Mouse (Mus musculus) neutrophil, adult 5-6 weeks (primary cell): ENCODE measurements around the gene Flot2. TPM values are rescaled to one million over a fixed set of nuclear protein-coding genes. Genes with fewer than 3 reads are reported as not detected.

Experiments
- ATAC-seq: fragments of 151-379, 151-347 bp; 2 replicates; pipeline ENCODE4 v1.8.0; 2017; ENCODE audit warnings: mild to moderate bottlenecking, moderate TSS enrichment; ENCODE audit not compliant: insufficient number of reproducible peaks, poor library complexity, low FRiP score, severe bottlenecking; ENCODE audit errors: extremely low read depth
- total RNA-seq: library from RNA; stranded (forward); fragments of 200-1000 nt; gene quantifications from 2 replicates; pipeline ENCODE4 v1.2.3, GENCODE M21; 2017

The Flot2 gene
- total RNA-seq, 1 experiment from 2014 or later: 22.8 TPM

DNA sequence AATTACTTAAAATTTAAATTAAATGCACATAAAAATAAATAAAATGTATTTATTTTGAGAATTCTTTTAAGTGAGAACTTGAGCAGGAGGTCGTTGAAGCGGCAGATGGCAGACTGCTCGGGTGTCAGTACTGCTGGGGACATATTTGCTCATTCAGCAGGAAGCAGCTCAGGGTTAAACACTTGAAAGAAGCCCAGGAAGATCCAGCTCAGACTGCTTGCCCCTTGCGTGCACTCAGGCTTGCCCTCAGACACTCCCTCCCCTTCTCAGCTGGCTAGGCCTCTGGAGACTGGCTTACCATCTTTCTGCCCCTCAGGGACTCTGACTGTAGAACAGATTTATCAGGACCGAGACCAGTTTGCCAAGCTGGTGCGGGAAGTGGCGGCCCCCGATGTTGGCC lies 19.2 kb downstream of the Flot2 start:
- no peak for ATAC-seq

- peak; percentile 71; the same call in 1 of the 2 replicates for ATAC-seq
Measured at GRCm38 (mm10) chr11:78059833-78060757, 22.4 kb downstream of the Flot2 start.

DNA sequence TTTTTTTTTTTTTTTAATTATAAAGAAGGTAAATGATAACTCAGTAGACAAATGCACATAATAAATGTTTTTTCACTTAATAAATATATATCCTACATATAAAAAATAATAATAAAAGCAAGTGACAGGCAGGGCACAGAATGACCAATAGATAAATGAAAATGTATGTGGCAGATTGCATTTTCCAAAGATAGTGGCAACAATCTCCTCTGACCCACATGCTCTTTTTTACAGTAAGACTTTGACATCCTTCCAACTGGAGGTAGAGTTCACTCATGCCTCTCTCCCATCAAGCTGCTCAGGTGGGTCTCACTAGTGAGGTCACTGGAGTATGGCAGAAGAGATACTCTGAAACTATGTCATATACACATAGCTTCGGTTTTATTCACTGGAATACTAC lies 24.8 kb downstream of the Flot2 start:
- ATAC-seq: no peak

GRCm38 (mm10) chr11:78065906-78066305 lies 28.2 kb downstream of the Flot2 start:
- ATAC-seq: no peak

GRCm38 (mm10) chr11:78066641-78067040 lies 28.9 kb downstream of the Flot2 start:
- ATAC-seq: no peak

DNA sequence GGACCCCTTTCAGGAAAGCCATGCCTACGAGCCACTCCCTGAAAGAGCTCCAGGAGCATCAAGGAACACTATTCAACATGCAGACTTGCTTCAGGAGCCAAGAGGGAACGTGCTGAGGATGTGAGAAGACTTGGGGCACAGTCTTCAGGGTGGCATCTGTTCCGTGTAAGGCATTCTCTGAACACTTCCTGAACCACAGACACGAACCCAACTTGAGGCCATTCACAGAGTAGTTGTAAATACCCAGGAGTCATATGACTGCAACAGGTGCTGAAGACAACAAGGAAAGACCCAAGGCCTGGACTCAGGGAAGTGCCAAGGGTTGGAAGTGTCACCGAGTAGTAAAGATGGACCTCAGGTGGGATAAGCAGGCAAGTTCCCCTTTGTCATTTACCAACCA lies 29.8 kb downstream of the Flot2 start:
- no peak for ATAC-seq

DNA sequence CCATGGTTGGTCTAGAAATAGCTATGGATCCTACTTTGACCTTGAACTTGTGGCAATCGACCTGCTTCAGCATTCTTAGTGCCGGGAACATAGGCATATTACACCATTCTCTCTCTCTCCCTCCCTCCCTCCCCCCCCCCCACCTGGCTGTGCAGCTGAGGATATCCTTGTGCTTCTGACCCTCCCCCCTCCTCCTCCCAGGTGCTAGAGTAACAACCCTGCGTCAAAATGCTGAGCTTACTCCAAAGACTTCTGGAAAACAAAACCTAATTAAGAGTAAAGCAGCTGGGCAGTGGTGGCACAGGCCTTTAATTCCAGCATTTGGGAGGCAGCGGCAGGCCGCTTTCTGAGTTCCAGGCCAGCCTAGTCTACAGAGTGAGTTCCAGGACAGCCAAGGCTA lies 31.4 kb downstream of the Flot2 start:
- ATAC-seq: no peak

DNA sequence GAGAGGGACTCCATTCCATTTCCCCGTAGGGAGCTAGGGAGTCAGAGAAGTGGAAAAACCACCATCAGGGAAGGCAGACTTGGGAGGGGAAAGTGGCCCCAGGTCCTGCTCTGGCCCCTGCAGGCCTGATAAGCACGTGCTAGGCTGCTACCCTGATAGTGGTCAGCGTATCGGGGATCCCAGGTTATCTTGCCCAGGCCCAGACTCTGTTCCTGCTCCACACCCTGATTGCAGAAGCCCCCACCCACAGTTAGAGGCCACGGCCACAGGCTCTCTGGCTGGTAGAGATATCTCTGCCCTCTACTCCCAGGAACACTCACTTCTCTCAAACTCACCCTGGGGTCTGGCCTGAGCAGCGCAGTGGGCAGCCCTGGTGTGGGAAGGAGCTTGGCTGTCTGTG lies 31.9 kb downstream of the Flot2 start:
- no peak for ATAC-seq

DNA sequence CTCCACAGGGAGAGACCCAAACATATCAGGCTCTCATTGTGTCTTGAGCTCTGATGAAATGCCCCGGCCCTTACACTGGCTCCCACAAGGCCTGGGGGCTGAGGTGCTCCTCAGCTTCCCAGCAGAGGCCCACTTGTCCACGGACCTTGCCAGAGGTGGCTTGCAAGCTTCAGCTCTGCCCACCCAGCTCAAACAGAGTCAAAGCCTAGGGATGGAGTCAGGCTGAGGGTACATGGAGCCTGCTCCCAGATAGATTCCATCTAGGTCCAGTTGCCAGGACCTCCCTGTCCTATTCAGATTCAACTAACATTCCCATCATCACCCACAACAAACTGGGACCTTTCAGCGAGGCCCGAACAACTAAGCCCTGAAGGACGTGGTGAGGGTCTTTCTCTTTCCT lies 34.2 kb downstream of the Flot2 start:
- no peak for ATAC-seq

DNA sequence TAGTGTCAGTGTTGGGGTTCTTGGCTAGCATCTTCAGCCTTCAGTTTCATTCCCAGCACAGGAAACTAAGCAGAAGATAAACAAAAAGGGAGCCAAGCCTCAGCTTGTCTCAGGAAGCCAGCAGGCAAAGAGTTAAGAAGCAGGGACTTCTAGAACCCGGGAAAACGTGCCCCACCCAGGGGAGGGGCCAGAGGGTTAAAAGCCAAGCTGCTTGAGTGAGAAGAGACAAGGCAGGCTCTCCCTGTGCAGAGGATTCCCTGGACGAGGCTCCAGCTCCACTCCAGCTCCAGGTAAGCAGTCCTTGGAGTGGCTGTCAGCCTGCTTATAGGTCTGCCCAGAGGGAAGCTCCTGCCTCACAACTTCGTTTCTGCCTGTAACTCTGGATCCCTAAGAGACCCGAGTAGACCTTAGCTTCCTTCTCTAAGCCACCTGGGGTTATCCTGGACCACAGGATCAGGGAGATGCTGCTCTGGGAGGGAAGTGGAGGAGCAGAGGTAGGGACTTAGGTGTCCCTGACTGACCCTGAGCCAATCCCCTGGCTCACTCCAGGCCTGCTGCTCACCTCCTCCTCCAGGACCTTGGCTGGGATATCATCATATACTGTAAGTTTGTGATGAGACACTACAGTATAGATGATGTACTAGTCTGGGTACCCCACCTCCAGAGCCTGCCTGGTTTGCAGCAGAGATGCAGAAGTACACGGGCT lies 34.8 kb downstream of the Flot2 start:
- no peak for ATAC-seq

GRCm38 (mm10) chr11:78073577-78074276 lies 36.0 kb downstream of the Flot2 start:
- ATAC-seq: no peak

GRCm38 (mm10) chr11:78074277-78074652 lies 36.5 kb downstream of the Flot2 start:
- no peak for ATAC-seq

GRCm38 (mm10) chr11:78074666-78075065 lies 36.9 kb downstream of the Flot2 start:
- no peak for ATAC-seq

DNA sequence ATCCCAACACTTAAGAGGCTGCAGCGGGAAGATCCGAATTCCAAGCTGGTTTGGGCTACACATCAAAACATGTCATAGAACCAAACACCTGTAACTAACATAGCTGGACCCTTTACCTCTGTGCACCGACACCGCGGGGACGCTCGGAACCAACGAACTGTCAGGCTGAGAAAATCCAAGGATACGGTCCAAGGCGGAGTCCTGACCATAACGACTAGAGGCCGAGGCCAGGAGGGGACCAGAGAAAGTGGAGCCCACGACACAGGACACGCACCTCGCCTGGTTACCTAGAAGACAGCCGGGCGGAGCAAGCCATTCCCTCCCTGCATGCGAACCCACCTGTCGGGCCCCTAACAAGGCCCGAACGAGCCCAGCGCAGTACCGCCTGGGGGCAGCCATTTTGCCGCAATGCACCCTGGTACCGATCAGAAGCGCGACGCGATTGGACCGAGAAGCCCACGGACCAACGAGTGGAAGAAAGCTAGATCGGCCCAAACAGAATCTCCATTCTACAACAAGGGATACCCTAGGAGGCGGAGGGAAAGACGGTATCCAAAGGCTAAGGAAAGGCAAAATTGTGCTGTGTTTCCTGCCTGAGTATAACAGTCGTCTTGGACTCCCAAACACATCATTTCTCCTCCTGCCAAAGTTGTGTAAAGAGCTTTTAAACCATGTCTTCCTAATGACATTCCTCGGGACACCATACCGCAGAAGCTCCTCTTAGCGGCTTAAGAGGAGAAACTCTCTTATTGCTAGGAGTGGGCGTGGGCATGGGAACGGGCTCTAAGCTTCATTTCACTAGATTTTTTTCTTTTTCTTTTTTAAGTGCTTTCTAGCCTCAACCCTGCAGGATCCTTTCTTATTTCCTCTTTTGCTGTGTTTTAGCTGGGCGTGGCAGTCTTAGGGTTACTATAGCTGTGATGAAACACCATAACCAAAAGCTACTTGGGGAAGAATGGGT lies 42.5 kb downstream of the Flot2 start, which contains the start of gene Eral1:
TSS of gene Eral1 (minus strand) at position 423 of the 961 bp plus-strand sequence.
- ATAC-seq: peak; percentile 92

DNA sequence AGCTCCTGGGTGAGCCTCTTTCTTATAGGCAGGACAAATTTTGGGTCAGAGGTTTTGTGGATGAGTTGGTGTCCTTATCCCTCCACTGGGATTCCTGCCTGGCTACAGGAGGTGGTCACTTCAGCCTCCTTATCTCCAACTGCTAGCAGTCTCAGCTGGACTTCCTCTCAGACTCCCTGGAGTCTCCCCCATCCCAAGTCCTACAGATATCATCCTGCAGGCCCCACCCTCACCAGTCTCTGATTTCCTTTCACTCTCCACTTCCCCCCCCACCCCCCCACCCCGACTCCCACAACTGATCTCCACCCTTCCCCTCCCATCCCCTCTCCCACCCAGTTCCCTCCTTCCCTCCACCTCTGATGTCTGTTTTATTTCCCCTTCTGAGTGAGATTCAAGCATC lies 45.9 kb downstream of the Flot2 start:
- no peak for ATAC-seq

DNA sequence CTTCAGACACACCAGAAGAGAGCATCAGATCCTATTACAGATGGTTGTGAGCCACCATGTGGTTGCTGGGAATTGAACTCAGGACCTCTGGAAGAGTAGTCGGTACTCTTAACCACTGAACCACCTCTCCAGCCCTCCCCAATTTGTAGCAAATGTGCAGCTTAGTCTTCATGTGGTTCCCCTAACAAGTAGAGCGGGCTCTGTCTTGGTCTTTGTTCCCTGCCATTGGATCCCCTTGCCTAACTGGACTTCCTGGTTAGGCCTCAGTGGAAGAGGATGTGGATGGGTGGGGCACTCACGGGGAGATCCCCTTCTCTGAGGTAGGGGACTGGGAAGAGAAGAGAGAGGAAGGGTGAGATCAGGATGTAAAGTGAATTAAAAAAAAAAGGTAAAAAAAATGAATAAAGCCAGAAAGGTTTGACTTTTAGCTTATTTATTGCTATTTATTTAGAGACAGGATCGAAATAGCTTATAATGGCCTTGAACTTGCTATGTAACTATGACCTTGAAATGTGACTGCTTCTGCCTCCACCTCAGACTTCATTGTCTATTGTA lies 49.3 kb downstream of the Flot2 start:
- ATAC-seq: no peak

GRCm38 (mm10) chr11:78087756-78088281 lies 50.1 kb downstream of the Flot2 start:
- ATAC-seq: no peak

DNA sequence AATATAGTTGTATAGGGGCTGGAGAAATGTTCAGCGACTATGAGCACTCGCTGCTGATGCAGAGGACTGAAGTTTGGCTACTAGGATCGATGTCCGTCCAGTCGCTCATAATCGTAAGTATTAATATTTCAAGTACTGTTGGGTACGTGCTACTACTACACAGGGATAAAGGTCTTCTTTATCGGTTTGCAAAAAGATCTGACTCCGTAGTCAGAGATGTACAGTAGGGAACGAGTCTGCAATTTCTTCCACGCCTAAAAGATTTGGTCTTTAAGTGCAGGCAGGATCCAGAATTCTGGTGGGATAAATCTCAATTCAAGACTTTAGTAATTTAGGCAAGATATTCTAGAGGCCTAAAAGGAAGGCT lies 56.4 kb downstream of the Flot2 start:
- ATAC-seq: no peak
